Mouse (Mus musculus): ENCODE results near the gene Ctcfl.
A peak's percentile ranks its signal among the peaks of the same experiment; 100 is the strongest.

GRCm38 (mm10) chr2:173164358-173164757, 45.0 kb upstream of the Ctcfl start:
- TF ChIP-seq CTCF (IDR thresholded peaks at IDR 0.05; ENCODE audit: extremely low read depth, insufficient read depth, low read length) (peak; percentile 43), POLR2A (IDR thresholded peaks at IDR 0.05; ENCODE audit: extremely low read depth, insufficient read depth, low read length) (no peak)

Measured in cortical plate, adult 2 months (tissue).